Mouse (Mus musculus) stomach, embryonic 14.5 days (tissue): ENCODE measurements around the gene Mfsd4b5. TPM values are rescaled to one million over a fixed set of nuclear protein-coding genes. Genes with fewer than 3 reads are reported as not detected.
"Not testable (repeated sequence)": the region's sequence is repeated elsewhere in the genome, so short reads cannot be mapped to it uniquely, and the experiment has no call there.

Experiments
- ATAC-seq: fragments of 200-750 bp; cut with Nextera tagmentation; 2 replicates; pipeline ENCODE4 v1.8.0; 2017; ENCODE audit warnings: low read depth, moderate TSS enrichment; ENCODE audit not compliant: insufficient number of reproducible peaks, insufficient read depth, low FRiP score
- H3K27ac ChIP-seq: fragments of 300-500 bp; sonication (generic); 2 replicates; pipeline ENCODE4 v1.5.1; 2014; ENCODE audit warnings: mild to moderate bottlenecking, low read length, moderate library complexity, mixed read lengths
- H3K27me3 ChIP-seq: fragments of 300-500 bp; sonication (generic); 2 replicates; pipeline ENCODE4 v1.6.1; 2014; ENCODE audit warnings: low read length, control low read depth, mixed read lengths; ENCODE audit not compliant: control insufficient read depth, insufficient read depth
- H3K36me3 ChIP-seq: fragments of 300-500 bp; sonication (generic); 2 replicates; pipeline ENCODE4 v1.6.1; 2014; ENCODE audit warnings: mild to moderate bottlenecking, control low read depth, low read length, moderate library complexity, mixed read lengths; ENCODE audit not compliant: control insufficient read depth, insufficient read depth
- H3K4me1 ChIP-seq: fragments of 300-500 bp; sonication (generic); 2 replicates; pipeline ENCODE4 v1.6.1; 2014; ENCODE audit warnings: low read length, control low read depth, mixed read lengths; ENCODE audit not compliant: control insufficient read depth, insufficient read depth
- H3K4me2 ChIP-seq: fragments of 300-500 bp; sonication (generic); replicated peaks from 2 replicates; pipeline ENCODE4 v1.6.1; 2014; ENCODE audit warnings: low read depth, low read length, control low read depth
- H3K4me3 ChIP-seq: fragments of 300-500 bp; sonication (generic); 2 replicates; pipeline ENCODE4 v1.5.1; 2014; ENCODE audit warnings: low read depth, low read length, control low read depth
- H3K9ac ChIP-seq: fragments of 300-500 bp; sonication (generic); replicated peaks from 2 replicates; pipeline ENCODE4 v1.6.1; 2014; ENCODE audit warnings: low read depth, mild to moderate bottlenecking, control low read depth, low read length, moderate library complexity, mixed read lengths
- H3K9me3 ChIP-seq: fragments of 300-500 bp; sonication (generic); 2 replicates; pipeline ENCODE4 v1.6.1; 2016; ENCODE audit warnings: low read depth, low read length, control low read depth; ENCODE audit not compliant: control insufficient read depth
- WGBS: fragments of 180-500 bp; shearing (Covaris S2); extraction: QIAGEN DNeasy Blood & Tissue Kit; methylation state at CpG from one replicate; pipeline ENCODE4 v1.1.7; 2014; 5-methylcytosine and 5-hydroxymethylcytosine counted together
- polyA plus RNA-seq: library from polyadenylated mRNA; unstranded; fragments of >200 nt; fragmentation: Nextera tagmentation; extraction: Ambion mirVana; gene quantifications from 2 replicates; pipeline ENCODE4 v1.2.1, GENCODE M21; 2014

Mfsd4b5 gene
- polyA plus RNA-seq, 1 experiment from 2014 or later: not detected

DNA sequence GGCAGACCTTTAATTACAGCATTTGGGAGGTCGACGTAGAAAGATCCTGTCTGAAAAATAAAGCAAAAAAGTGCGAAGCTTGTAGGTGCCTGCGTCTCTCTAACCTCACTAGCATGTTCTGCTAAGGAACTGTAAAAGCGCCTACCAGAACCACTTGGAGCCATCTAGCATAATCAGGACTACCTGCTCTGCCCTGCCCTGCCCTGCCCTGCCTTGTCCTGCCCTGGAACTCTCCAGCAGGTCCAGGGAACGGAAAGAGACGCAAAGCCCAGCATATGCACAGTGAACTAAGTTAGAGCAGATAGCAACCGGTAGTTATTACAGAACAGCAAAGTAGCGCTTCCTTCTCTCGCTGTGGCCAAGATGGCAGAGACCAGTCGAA is 26.0 kb downstream of the Mfsd4b5 start:
- H3K4me2 ChIP-seq: peak overlapping the region; percentile 81
- H3K27me3 ChIP-seq: no peaks in the 10 kb centered on the region
- 43% methylated on average over 11 of the region's 11 CpGs for WGBS
- no peaks in the 10 kb centered on the region for H3K4me1 ChIP-seq
- H3K27ac ChIP-seq: no peak overlapping the region
- peak overlapping the region; percentile 44; the same call in 1 of the 2 replicates for H3K4me3 ChIP-seq
- peak; percentile 43 for ATAC-seq
- H3K9me3 ChIP-seq: no peaks in the 10 kb centered on the region
- no peaks in the 10 kb centered on the region for H3K36me3 ChIP-seq
- H3K9ac ChIP-seq: no peak overlapping the region

DNA sequence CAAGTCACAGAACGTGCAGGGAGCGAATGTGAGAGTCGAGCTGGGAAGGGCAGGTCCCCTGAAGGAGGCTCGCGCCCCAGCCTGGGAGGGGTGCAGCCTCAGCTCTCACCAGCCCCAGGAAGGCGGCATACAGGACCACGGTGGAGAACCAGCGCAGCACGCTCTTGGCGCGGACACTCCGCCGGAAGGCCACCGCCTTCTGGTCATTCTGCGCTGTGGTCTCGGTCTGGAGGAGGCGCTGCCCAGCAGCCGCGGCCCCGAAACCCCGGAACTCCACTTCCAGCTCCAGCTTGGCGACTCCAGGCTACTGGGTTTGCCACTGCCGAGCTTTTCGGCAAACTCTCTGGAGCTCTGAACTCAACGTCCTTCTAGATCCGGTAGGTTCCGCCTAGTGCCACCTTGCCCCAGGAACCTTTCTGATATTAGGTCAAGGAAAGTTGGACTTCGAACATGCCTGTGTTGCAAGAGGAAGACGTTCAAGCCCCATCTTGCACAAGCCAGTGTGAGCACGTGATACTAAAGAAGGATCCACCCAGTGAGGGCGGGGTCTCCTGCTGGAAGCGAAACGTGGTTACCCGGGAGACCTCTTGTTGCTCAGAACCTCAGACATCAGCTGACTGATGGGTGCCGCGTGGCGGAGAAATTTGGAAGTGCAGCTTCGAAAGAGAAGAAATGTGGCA is 26.5 kb downstream of the Mfsd4b5 start, which contains the start of gene Mfsd4b3:
Gene Mfsd4b3, minus strand, starts transcription at position 393 of the 680 bp plus-strand sequence.
- Histone ChIP-seq H3K9ac (peak within 1 kb of the TSS; percentile 43; the same call in 1 of the 2 replicates), H3K4me3 (peak within 1 kb of the TSS; percentile 44), H3K36me3 (no peaks in the 10 kb centered on the region), H3K4me1 (no peaks in the 10 kb centered on the region), H3K9me3 (no peaks in the 10 kb centered on the region), H3K4me2 (peak within 1 kb of the TSS; percentile 81), H3K27ac (no peak within 1 kb of the TSS), H3K27me3 (no peaks in the 10 kb centered on the region)
- peak; percentile 99 for ATAC-seq
- WGBS: under 1% methylated on average over 38 of the region's 38 CpGs

DNA sequence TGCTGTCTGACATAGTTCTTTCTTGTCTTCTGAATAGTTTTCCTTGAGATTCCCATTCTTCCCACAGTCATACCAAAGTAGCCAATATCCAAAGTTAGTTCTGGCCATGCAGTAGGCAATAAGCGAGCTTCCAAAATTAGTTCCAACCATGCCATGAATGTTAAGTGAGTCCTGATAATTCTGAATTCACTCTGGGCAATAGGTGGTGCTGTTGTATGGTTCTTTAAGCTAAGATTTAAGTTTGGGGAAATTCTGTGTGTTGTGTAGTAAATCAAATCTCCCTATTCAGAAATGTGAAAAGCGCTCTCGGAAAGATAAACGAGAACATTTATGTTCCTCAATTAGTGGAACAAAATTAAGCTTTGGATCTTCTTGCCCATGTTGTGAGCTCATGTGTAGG is 28.2 kb downstream of the Mfsd4b5 start:
- H3K36me3 ChIP-seq: no peaks in the 10 kb centered on the region
- H3K9ac ChIP-seq: no peak overlapping the region
- no peaks in the 10 kb centered on the region for H3K4me1 ChIP-seq
- no peak overlapping the region for H3K4me2 ChIP-seq
- no peak overlapping the region for H3K4me3 ChIP-seq
- H3K27me3 ChIP-seq: no peaks in the 10 kb centered on the region
- 67% methylated on average over 4 of the region's 4 CpGs for WGBS
- no peak for ATAC-seq
- no peaks in the 10 kb centered on the region for H3K9me3 ChIP-seq
- no peak overlapping the region for H3K27ac ChIP-seq

DNA sequence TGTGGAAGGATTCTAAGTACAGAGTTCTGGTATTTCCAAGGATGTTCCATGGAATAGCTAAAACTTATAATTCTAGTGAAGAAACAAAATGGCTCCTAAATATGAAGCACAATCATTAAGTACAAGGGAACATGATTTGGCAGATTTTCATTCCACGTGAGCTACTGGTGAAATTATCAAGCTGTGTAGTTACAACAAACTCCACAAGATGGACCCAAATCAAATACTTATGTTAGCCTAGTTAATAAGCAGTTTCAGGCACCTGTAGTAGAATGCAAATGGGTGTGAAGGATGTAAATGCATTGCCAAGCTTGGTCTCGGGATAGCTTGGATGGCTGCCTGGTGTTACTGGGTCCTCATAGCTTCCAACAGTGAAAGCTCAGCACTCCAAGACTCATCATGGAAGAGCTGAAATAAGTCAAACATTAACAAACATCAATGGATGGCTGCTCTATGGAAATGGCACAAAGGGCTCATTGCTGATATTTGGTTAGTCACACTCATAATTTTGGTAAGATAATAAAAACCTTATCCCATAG is 30.0 kb downstream of the Mfsd4b5 start:
- ATAC-seq: no peak
- Histone ChIP-seq H3K9ac (no peak overlapping the region), H3K27me3 (no peaks in the 10 kb centered on the region), H3K4me3 (no peak overlapping the region), H3K4me2 (no peak overlapping the region), H3K36me3 (no peaks in the 10 kb centered on the region), H3K9me3 (no peaks in the 10 kb centered on the region), H3K27ac (no peak overlapping the region), H3K4me1 (no peaks in the 10 kb centered on the region)
- WGBS: 63% methylated on average over 2 of the region's 2 CpGs

DNA sequence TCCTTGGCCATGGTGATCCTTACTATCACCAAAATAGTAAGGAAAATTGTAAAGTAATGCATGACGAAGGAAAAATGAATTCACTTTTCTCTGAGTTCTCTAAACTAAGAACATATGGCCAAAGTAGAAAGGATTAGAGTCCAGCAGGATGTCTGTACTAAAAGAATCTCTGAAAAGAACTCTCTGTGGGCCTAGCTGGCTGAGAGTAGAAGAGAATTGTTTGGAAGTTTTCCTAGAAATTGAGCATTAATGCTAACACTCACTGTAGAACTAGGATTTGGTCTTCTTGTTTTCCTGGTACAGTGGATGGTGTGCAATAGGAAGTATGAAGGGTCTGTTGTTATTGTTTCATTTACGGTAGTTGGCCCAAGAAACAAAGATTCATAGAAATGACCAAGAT is 31.3 kb downstream of the Mfsd4b5 start:
- Histone ChIP-seq H3K27ac (no peak overlapping the region), H3K4me1 (no peaks in the 10 kb centered on the region), H3K4me2 (no peak overlapping the region), H3K4me3 (no peak overlapping the region), H3K36me3 (no peaks in the 10 kb centered on the region), H3K9ac (no peak overlapping the region), H3K27me3 (no peaks in the 10 kb centered on the region), H3K9me3 (no peaks in the 10 kb centered on the region)
- no peak for ATAC-seq
- WGBS: 82% methylated on average over 2 of the region's 2 CpGs

DNA sequence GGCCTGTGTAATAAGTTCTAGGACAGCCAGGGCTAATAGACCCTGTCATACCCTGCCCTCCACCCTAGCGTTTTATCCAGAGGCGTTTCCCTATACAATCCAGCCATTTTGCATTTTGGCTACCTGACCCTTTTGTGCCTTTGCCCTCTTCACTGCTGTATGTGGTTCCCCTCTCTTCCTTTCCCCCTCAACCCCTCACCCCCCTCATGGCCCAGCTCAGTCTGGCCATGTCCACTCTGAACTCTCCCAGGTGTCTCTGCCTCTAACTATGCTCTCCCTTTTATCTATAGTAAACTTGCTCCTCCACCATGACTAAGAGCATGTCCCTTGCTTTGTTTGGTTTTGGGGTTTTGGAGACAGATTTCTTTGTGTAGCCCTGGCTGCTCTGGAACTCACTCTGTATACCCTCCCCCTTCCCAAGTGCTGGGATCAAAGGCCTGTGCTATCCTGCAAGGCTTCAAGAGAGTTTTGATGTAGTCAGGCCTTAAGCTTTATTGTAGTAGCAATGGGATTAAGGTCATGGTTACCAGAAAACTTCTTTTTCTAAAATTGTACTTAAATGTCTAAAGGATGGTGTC is 37.0 kb downstream of the Mfsd4b5 start:
- H3K9ac ChIP-seq: no peak overlapping the region
- H3K4me3 ChIP-seq: no peak overlapping the region
- no peaks in the 10 kb centered on the region for H3K4me1 ChIP-seq
- 86% methylated on average over 2 of the region's 2 CpGs for WGBS
- no peak overlapping the region for H3K27ac ChIP-seq
- no peak for ATAC-seq
- H3K27me3 ChIP-seq: no peaks in the 10 kb centered on the region
- H3K36me3 ChIP-seq: no peaks in the 10 kb centered on the region
- no peak overlapping the region for H3K4me2 ChIP-seq
- no peaks in the 10 kb centered on the region for H3K9me3 ChIP-seq

DNA sequence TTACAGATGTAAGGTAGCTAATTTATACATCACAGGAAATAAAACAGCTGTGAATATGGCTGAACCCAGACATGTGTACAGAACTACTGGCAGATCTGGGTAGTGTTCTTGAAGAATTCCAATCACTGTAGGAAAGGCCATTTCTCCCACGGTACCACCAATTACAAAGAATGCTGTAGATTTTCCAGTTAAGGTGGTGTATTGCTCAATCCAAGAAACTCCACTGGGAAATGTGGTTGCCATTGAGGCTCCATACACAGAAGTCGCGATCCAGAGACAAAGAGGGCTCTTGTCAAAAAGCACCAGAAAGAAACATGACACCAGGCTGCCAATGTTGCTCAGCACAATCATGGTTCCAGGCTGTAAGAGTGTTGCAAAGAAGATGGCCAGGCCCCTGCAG is 39.3 kb downstream of the Mfsd4b5 start:
- not testable (repeated sequence) for H3K9ac ChIP-seq, H3K36me3 ChIP-seq, H3K9me3 ChIP-seq, H3K4me2 ChIP-seq, H3K4me3 ChIP-seq, H3K4me1 ChIP-seq, H3K27me3 ChIP-seq, ATAC-seq, H3K27ac ChIP-seq
- WGBS: 82% methylated on average over 3 of the region's 3 CpGs

DNA sequence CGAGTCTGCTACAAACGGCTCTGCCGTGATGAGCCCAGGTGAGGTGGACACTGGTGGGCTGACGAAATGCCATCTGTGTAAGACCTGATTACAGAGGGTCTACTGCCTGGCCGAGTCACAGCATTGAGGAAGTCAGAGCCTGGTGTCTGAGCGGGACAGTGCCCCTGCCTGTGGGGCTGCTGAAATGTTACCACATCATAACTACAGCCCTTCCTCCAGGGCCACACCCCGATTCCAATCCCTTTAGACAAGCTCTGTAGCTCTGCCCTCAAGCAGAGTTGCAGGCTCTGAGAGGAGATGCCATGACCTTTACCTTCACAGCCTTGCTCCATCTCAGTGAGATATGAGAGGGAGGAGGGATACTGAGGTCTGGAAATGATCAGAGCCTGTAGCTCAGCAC is 49.9 kb downstream of the Mfsd4b5 start:
- H3K4me3 ChIP-seq: no peak overlapping the region
- H3K9me3 ChIP-seq: no peaks in the 10 kb centered on the region
- H3K4me2 ChIP-seq: no peak overlapping the region
- H3K4me1 ChIP-seq: no peaks in the 10 kb centered on the region
- ATAC-seq: no peak
- no peaks in the 10 kb centered on the region for H3K36me3 ChIP-seq
- H3K9ac ChIP-seq: no peak overlapping the region
- WGBS: 76% methylated on average over 7 of the region's 7 CpGs
- no peak overlapping the region for H3K27ac ChIP-seq
- no peaks in the 10 kb centered on the region for H3K27me3 ChIP-seq
